In the genomic region with DNA sequence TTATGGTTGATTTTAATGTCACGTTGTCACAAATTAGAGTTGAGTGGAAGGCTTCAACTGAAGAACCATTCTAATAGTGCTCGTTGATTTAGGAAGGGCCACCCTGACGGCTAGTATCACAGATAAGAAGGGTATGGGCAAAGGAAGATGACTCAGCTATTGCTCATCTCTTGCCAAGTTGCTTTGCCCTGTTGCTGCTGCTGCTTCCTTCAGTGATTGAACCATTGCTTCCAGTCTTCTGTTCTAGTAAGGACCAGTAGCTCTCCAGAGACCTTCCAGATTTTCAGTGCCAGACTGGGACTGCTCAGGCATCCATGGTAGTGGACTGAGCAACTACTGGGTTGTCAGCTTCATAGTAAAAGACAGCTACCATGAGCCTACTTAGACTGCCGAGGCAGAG, we compare ENCODE assay signal across 14 mouse cellular contexts. TPM values are rescaled to one million over a fixed set of nuclear protein-coding genes. Genes with fewer than 3 reads are reported as not detected.
DNase-seq lines count a peak whose midpoint lies in the region; ATAC-seq lines count a peak whose summit lies in the region.
"Had no signal": no experiment of that assay in that cellular context is flagged by ENCODE, and none has a peak within 500 bp of the region (broad histone marks: within the 10 kb centered on the region; RNA-seq: fewer than 3 reads in every experiment).

No protein-coding gene starts in this region.

- DNase-seq in 416B (ENCODE audit: low read depth), result peak; percentile 91
- peak; percentile 41 for DNase-seq in MEL-GATA-1-ER (ENCODE audit: extremely low read depth, low read depth)
- peak; percentile 63 for DNase-seq in liver
- DNase-seq in thymus, postnatal 36 days, result no peak
- DNase-seq: cerebellum, adult 9-11 months; kidney, adult 2 months; kidney, postnatal 14 days; lung, postnatal 14 days had no signal

- ATAC-seq in megakaryocyte, adult 5-6 weeks (ENCODE audit: poor library complexity, severe bottlenecking), result peak; percentile 35; the same call in 1 of the 2 replicates
- no peak for ATAC-seq in activated CD4-positive, CD25-positive, alpha-beta regulatory T cell, adult 4 months
- no peak for ATAC-seq in inflammation-experienced regulatory T-cells, adult 6 months
- ATAC-seq: forebrain, embryonic 15.5 days; hindbrain, postnatal 0 days; Patski had no signal

RNA-seq across cellular contexts. Expression of a gene that starts 11.7 kb away (rescaled TPM):
- total RNA-seq in megakaryocyte, adult 5-6 weeks (2015), result 15.1 and 16.4 TPM in 2 replicates
- total RNA-seq in megakaryocyte, adult 5-6 weeks (2017), result 110 and 115 TPM in 2 replicates
- 1 to 10 TPM; 1.5 to 1.7 TPM for polyA plus RNA-seq in activated CD4-positive, CD25-positive, alpha-beta regulatory T cell, adult 4 months (2017; shearing (Covaris generic))
- 1 to 10 TPM in 2 of 3 experiments, under 1 TPM in 1; 0.92 to 3.6 (median 3.0) TPM for polyA plus RNA-seq in inflammation-experienced regulatory T-cells, adult 6 months (2017; shearing (Covaris generic))

RNA-seq across cellular contexts. Expression of a gene that starts 13.1 kb away (rescaled TPM):
- 408 and 475 TPM in 2 replicates for total RNA-seq in megakaryocyte, adult 5-6 weeks (2015)
- total RNA-seq in megakaryocyte, adult 5-6 weeks (2017), result 457 and 467 TPM in 2 replicates
- polyA plus RNA-seq in activated CD4-positive, CD25-positive, alpha-beta regulatory T cell, adult 4 months (2017; shearing (Covaris generic)), result 10 to 100 TPM; 11.9 to 13.5 TPM
- 10 to 100 TPM in 1 of 3 experiments, 1 to 10 TPM in 2; 6.7 to 25.3 (median 9.4) TPM for polyA plus RNA-seq in inflammation-experienced regulatory T-cells, adult 6 months (2017; shearing (Covaris generic))

RNA-seq across cellular contexts. Expression of a gene that starts 27.8 kb away (rescaled TPM):
- total RNA-seq in megakaryocyte, adult 5-6 weeks (2015), result 655 and 672 TPM in 2 replicates
- total RNA-seq in megakaryocyte, adult 5-6 weeks (2017), result 1,182 and 1,443 TPM in 2 replicates
- polyA plus RNA-seq in activated CD4-positive, CD25-positive, alpha-beta regulatory T cell, adult 4 months (2017; shearing (Covaris generic)), result 10 to 100 TPM; 36.8 to 39.3 TPM
- polyA plus RNA-seq in inflammation-experienced regulatory T-cells, adult 6 months (2017; shearing (Covaris generic)), result 10 to 100 TPM; 20.7 to 55.4 (median 27.7) TPM

RNA-seq across cellular contexts. Expression of a gene that starts 33.6 kb away (rescaled TPM):
- 150 and 159 TPM in 2 replicates for total RNA-seq in megakaryocyte, adult 5-6 weeks (2015)
- total RNA-seq in megakaryocyte, adult 5-6 weeks (2017), result 86.3 and 96.3 TPM in 2 replicates
- polyA plus RNA-seq in activated CD4-positive, CD25-positive, alpha-beta regulatory T cell, adult 4 months (2017; shearing (Covaris generic)), result not detected
- 1 to 10 TPM in 1 of 3 experiments, under 1 TPM in 1, not detected in 1; 0.56 to 1.3 TPM for polyA plus RNA-seq in inflammation-experienced regulatory T-cells, adult 6 months (2017; shearing (Covaris generic))

RNA-seq across cellular contexts. Expression of a gene that starts 35.0 kb away (rescaled TPM):
- total RNA-seq in megakaryocyte, adult 5-6 weeks (2015), result 3.2 and 3.6 TPM in 2 replicates
- total RNA-seq in megakaryocyte, adult 5-6 weeks (2017), result 93.7 and 99.2 TPM in 2 replicates
- 1 to 10 TPM in 1 of 2 experiments, not detected in 1; 2.3 TPM for polyA plus RNA-seq in activated CD4-positive, CD25-positive, alpha-beta regulatory T cell, adult 4 months (2017; shearing (Covaris generic))
- under 1 TPM in 1 of 3 experiments, not detected in 2; 0.99 TPM for polyA plus RNA-seq in inflammation-experienced regulatory T-cells, adult 6 months (2017; shearing (Covaris generic))
- polyA plus RNA-seq: hindbrain, postnatal 0 days; kidney, adult 2 months had no signal

Comparison
In these comparisons a context has a peak if more than half of its experiments do, and no peak if none do; other contexts are left out.
1. DNase-seq: peak in 416B (single experiment), MEL-GATA-1-ER (single experiment) and liver (single experiment); none in thymus, postnatal 36 days (0 of 2).